Mouse (Mus musculus) ES-Bruce4 (cell line): ENCODE measurements around the gene Aox1. TPM values are rescaled to one million over a fixed set of nuclear protein-coding genes. Genes with fewer than 3 reads are reported as not detected.
A peak's percentile ranks its signal among the peaks of the same experiment; 100 is the strongest.
"Not testable (repeated sequence)": the region's sequence is repeated elsewhere in the genome, so short reads cannot be mapped to it uniquely, and the experiment has no call there.

Source experiments
- H3K27ac ChIP-seq: 2 replicates; pipeline ENCODE4 v1.5.1; 2012; ENCODE audit warnings: low read length, inconsistent platforms; ENCODE audit not compliant: insufficient read depth
- H3K27me3 ChIP-seq: 2 replicates; pipeline ENCODE4 v1.6.1; 2012; ENCODE audit warnings: mild to moderate bottlenecking, low read length, inconsistent platforms; ENCODE audit not compliant: control insufficient read depth, poor library complexity, insufficient read depth, severe bottlenecking
- H3K36me3 ChIP-seq: 2 replicates; pipeline ENCODE4 v1.6.1; 2012; ENCODE audit warnings: inconsistent platforms, mild to moderate bottlenecking, low read length, moderate library complexity; ENCODE audit not compliant: control insufficient read depth, poor library complexity, insufficient read depth, severe bottlenecking
- H3K4me1 ChIP-seq: one replicate; pipeline ENCODE4 v1.8.1; 2011; ENCODE audit warnings: low read length; ENCODE audit not compliant: control insufficient read depth, insufficient read depth
- H3K4me3 ChIP-seq: 2 replicates; pipeline ENCODE4 v1.5.1; 2011; ENCODE audit warnings: low read depth, mild to moderate bottlenecking, low read length
- H3K9ac ChIP-seq: 2 replicates; pipeline ENCODE4 v1.6.1; 2012; ENCODE audit warnings: low read depth, mild to moderate bottlenecking, inconsistent platforms; ENCODE audit not compliant: poor library complexity, severe bottlenecking
- H3K9me3 ChIP-seq: replicated peaks from 2 replicates; pipeline ENCODE4 v1.6.1; 2012; ENCODE audit warnings: mild to moderate bottlenecking, low read length, inconsistent platforms; ENCODE audit not compliant: control insufficient read depth, poor library complexity, insufficient read depth, severe bottlenecking
- CTCF ChIP-seq: IDR thresholded peaks from one replicate; pipeline ENCODE4 v1.8.1; 2011; ENCODE audit warnings: low read depth, low read length
- EP300 ChIP-seq: IDR thresholded peaks from 2 replicates; pipeline ENCODE4 v1.6.1; 2011; ENCODE audit warnings: low read depth, low read length; ENCODE audit not compliant: insufficient read depth
- POLR2A ChIP-seq: IDR thresholded peaks from one replicate; pipeline ENCODE4 v1.8.1; 2011; ENCODE audit warnings: low read length; ENCODE audit not compliant: insufficient read depth
- polyA plus RNA-seq: library from polyadenylated mRNA; stranded (reverse); fragments of >200 nt; gene quantifications from 2 replicates; pipeline ENCODE4 v1.2.4, GENCODE M21; 2011; ENCODE audit warnings: low read depth; ENCODE audit not compliant: missing spikeins, insufficient read depth, insufficient read length

Aox1 gene
- polyA plus RNA-seq, 1 experiment, result 0.52 TPM

- H3K36me3 ChIP-seq, result peaks cover 75% of the 10 kb centered on the region
- H3K27ac ChIP-seq, result no peak within 1 kb of the TSS
- H3K9ac ChIP-seq, result no peak within 1 kb of the TSS
- H3K27me3 ChIP-seq, result no peaks in the 10 kb centered on the region
- no peak for TF ChIP-seq POLR2A
- TF ChIP-seq CTCF, result no peak
- no peak for TF ChIP-seq EP300
- H3K4me3 ChIP-seq, result no peak within 1 kb of the TSS
- H3K4me1 ChIP-seq, result no peaks in the 10 kb centered on the region
- no peaks in the 10 kb centered on the region; the same call in 1 of the 2 replicates for H3K9me3 ChIP-seq
These were observed 10.9 kb upstream of the Aox1 start, which contains the start of gene Kctd18 for GRCm38 (mm10) chr1:58018856-58019255. Gene Kctd18, minus strand, starts transcription at chr1:58018956.

GRCm38 (mm10) chr1:58027707-58028106, 2.0 kb upstream of the Aox1 start:
- TF ChIP-seq CTCF (no peak), POLR2A (no peak), EP300 (no peak)
- H3K4me1 ChIP-seq, result no peaks in the 10 kb centered on the region
- H3K27ac ChIP-seq, result no peak overlapping the region
- peaks cover 13% of the 10 kb centered on the region for H3K36me3 ChIP-seq
- H3K9ac ChIP-seq, result no peak overlapping the region
- H3K4me3 ChIP-seq, result no peak overlapping the region
- H3K27me3 ChIP-seq, result no peaks in the 10 kb centered on the region
- no peaks in the 10 kb centered on the region for H3K9me3 ChIP-seq

GRCm38 (mm10) chr1:58030156-58030871, 583 bp downstream of the Aox1 start:
- Histone ChIP-seq H3K36me3 (peaks cover 3% of the 10 kb centered on the region), H3K4me1 (no peaks in the 10 kb centered on the region), H3K9ac (peak overlapping the region; percentile 40; the same call in 1 of the 2 replicates), H3K9me3 (no peaks in the 10 kb centered on the region), H3K4me3 (peak overlapping the region; percentile 42), H3K27ac (peak overlapping the region; percentile 43), H3K27me3 (no peaks in the 10 kb centered on the region)
- TF ChIP-seq POLR2A, result no peak
- 0 out of 2 replicates have a peak, but pooled peaks have one; percentile 26 for TF ChIP-seq EP300
- no peak for TF ChIP-seq CTCF

- H3K27ac ChIP-seq, result no peak overlapping the region
- no peak overlapping the region for H3K4me3 ChIP-seq
- TF ChIP-seq CTCF (peak; percentile 78), EP300 (no peak)
- no peaks in the 10 kb centered on the region for H3K27me3 ChIP-seq
- H3K9me3 ChIP-seq, result no peaks in the 10 kb centered on the region
- peaks cover 3% of the 10 kb centered on the region; the same call in 1 of the 2 replicates for H3K36me3 ChIP-seq
- H3K9ac ChIP-seq, result no peak overlapping the region
- no peaks in the 10 kb centered on the region for H3K4me1 ChIP-seq
These were observed 1.5 kb downstream of the Aox1 start for GRCm38 (mm10) chr1:58031160-58031769.

- H3K27me3 ChIP-seq, H3K9ac ChIP-seq, H3K4me1 ChIP-seq, H3K4me3 ChIP-seq, H3K27ac ChIP-seq, H3K36me3 ChIP-seq, H3K9me3 ChIP-seq: not testable (repeated sequence)
These were observed 7.6 kb downstream of the Aox1 start for GRCm38 (mm10) chr1:58037306-58037705.

- H3K4me1 ChIP-seq, result no peaks in the 10 kb centered on the region
- no peak overlapping the region for H3K4me3 ChIP-seq
- no peaks in the 10 kb centered on the region for H3K36me3 ChIP-seq
- no peaks in the 10 kb centered on the region for H3K9me3 ChIP-seq
- TF ChIP-seq EP300 (no peak), CTCF (no peak), POLR2A (no peak)
- no peak overlapping the region for H3K9ac ChIP-seq
- no peak overlapping the region for H3K27ac ChIP-seq
- no peaks in the 10 kb centered on the region for H3K27me3 ChIP-seq
These were observed 15.3 kb downstream of the Aox1 start for GRCm38 (mm10) chr1:58045076-58045475.
